Mouse (Mus musculus) brain, embryonic 14.5 days (tissue): ENCODE data around the gene Mief2.

Source experiments
- CTCF ChIP-seq: fragments of 200-500 bp; IDR thresholded peaks from 2 replicates; pipeline ENCODE4 v1.5.1; 2012; ENCODE audit warnings: inconsistent platforms, mild to moderate bottlenecking, moderate library complexity, borderline replicate concordance; ENCODE audit not compliant: insufficient read depth, insufficient read length; ENCODE audit errors: extremely low read depth
- POLR2A ChIP-seq: fragments of 200-500 bp; IDR thresholded peaks from 2 replicates; pipeline ENCODE4 v1.6.1; 2012; ENCODE audit warnings: mild to moderate bottlenecking, inconsistent platforms, borderline replicate concordance; ENCODE audit not compliant: poor library complexity, insufficient read depth, insufficient read length, severe bottlenecking; ENCODE audit errors: extremely low read depth

GRCm38 (mm10) chr11:60711218-60711617 is 17.0 kb upstream of the Mief2 start:
- TF ChIP-seq CTCF (no peak), POLR2A (no peak)
